Mouse (Mus musculus) spleen, adult 12 weeks (tissue): ENCODE data around the gene Hsdl2.

Source experiments
- DNase-seq: peaks from one replicate; pipeline ENCODE4 v3.0.0; 2022; ENCODE audit warnings: low spot score

The Hsdl2 gene

DNA sequence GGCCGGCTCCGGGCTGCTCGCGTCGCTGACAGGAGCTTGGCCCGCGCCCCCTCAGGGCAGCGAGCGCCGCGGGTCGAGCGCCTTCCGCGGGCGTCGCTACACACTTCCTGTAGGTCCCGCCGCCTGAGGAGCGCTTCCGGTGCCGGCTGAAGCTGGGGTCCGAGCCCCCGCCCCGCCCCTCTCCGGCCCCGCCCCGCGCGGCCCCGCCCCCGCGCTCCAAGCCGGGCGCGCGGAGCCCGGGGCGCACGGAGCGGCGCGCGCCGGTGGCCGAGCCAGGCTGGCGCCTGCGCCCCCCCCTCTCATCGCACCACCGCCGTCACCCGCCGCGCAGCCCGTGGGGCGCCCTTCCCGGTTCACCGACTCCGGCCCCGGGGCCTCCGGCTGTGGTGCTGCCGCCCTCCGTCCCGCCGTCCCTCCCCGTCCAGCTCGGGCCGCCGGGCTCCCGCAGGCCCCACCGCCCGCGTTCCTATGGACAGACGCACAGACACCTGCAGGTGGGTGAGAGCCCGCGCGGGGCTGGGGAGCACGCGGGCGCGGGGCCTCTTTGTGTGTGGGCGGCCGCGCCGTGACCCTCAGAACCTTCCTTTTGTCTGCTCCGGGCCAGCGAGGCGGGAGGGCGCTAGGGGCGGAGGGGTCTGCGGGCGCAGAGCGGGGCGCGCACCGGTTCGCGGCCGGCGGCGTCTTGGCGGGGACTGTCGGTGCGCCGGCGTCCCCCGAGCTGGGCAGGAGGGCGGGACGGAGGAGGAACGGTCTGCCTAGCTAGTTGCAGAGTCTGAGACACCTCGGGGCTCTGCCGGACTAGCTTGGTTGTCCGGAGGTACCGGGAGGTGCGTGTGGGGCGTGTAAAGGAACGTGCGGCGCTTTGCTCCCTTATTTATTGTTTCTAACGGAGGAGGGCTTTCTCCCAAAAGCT is 44.9 kb downstream of the Hsdl2 start, which contains the start of gene E130308A19Rik:
Gene E130308A19Rik, plus strand, starts transcription at position 214 of the 913 bp plus-strand sequence.
- DNase-seq = peak; percentile 71

DNA sequence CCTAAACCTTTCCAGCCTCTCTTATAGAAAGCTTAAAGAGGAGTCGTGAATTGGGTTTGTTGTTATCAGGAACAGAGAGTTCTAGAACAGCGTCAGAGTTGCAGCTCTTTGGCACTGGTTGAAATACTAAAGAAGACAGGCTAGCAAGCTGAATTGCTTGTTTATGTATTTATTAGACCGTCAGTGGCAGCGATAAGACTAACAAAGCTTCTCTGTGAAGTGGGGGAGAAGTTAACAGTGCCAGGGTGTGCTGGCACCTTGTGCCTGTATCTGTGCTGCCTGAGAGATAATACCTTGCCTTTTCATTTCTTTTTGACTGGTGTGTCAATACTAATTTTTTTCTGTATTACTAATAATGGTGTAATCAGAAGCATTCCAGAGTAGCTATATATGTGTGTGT is 46.9 kb downstream of the Hsdl2 start:
- no peak for DNase-seq

DNA sequence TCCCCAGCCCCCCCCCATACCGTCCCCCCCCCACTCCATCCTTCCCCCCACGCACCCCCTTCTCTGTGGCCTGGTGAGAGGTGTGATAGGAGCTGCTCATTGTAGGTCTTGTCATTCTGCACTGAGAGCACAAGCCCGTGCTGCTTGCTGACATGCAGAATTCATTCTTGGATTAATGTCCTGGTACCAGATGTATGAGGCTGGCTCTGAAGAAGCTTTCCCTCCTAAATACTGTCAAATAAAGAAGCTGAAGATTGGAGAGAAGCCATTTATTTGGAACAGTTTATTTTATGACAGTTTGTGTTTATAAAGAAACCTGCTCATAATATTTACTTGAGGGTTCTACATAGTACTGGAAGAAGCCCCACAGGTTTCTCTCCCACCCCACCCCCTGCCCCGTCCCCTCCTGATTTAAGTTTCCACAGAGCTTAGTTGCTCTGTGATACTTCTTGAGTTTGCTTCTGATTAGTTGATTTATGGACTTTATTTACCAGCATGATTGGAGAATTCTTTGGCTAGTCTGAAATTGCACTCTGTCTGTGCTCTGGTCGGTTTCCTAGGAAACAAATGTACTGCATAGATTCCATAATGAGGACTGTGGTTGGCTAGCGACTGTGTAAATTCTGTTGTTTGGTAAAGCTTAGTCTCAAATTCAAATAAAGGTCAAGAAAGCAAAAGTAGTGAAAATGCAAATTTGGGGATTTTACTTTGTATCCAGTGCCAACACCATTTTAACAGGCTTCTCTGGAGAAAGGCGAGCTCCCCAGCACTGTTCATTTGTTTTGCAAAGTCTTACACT is 47.9 kb downstream of the Hsdl2 start:
- no peak for DNase-seq

DNA sequence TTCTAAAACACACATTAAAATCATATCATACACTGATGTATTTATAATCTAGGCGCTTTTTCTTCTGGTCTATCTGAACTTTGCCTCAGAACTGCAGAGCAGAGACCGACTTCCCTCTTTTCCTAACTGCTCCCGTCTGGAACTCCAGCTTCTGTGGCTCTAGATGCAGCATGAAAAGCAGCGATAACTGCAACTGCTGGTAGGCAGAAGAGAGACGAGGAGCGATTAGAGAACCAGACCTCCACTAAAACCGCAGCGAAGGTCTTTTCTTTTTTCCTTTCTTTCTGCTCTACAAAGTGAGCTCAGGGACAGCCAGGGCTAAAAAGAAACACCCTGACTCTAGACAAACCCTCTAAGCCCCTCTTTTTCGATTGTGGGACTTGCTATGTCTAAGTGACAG is 48.8 kb downstream of the Hsdl2 start:
- DNase-seq = no peak

DNA sequence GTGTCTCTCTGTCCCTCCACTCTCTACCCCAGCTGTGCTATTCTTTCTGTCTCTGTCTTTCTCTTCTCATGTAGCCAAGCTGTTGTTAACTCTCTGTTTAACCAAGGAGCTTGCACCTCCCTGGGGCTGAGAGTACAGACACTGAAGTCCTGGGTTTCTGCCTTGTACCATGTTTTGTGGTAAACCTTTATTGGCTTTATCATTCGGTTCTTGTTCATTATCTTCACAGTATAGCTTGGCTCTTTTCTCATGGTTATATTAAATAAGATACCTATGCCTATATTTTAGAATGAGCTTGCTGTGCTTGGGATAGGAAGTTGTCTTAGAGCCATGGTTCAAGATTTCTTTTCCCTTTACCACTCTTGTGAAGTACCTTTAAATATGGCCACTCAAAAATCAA is 53.2 kb downstream of the Hsdl2 start:
- DNase-seq = no peak

DNA sequence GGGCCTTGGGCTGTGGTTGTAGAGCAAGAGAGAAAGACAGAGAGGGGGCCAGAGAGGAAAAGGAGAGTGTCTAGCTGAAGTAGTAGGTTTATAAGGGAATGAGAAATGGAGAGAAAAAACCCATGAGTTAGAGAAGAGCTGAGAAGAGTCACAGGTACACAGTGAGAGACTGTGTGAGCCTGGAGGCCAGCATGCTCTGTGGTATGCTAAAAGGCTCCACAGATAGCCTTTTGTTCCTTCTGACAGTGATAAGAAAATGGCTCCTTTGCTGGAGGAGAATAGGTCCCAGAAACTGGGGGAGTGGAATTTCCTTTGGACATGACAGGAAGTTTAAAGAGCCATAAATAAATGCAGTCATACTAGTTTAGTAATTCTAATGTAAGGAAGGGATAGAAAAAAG is 57.8 kb downstream of the Hsdl2 start:
- no peak for DNase-seq

DNA sequence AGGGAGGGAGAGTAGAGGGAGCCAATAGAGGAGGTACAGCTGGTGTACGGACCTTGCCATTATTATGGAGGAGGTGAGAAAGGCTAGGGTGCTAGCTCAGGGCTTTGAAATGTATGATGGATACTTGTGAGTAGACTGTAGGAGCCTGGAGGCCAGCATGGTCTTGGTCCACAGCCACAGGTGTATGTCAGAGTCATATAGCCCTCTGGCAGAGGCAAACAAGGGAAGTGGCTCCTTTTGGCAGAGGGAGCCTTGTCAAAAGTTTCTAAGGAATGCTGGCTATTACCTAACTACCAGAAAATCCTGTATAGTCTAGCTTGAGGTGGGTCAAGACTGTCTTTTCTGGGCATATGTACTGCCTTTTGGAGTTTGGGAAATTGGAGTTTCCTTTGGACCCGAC is 59.4 kb downstream of the Hsdl2 start:
- DNase-seq = no peak

DNA sequence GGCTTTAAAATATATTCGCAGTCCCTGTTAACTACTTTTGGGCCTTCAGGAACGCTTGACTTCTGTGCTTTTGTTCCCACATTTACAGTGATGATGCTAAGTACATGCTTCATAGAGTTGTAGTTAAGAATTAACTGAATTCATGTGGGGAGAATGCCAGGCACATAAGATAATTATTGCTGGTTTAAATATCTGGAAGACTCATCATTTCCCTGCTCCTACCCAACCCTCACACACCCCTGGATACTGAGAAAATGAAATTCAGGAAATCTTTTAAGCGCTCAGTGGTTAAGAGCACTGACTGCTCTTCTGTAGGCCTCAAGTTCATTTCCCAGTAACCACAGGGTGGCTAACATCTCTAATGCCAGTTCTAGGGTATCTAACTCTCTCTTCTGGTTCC is 60.7 kb downstream of the Hsdl2 start:
- DNase-seq = no peak

DNA sequence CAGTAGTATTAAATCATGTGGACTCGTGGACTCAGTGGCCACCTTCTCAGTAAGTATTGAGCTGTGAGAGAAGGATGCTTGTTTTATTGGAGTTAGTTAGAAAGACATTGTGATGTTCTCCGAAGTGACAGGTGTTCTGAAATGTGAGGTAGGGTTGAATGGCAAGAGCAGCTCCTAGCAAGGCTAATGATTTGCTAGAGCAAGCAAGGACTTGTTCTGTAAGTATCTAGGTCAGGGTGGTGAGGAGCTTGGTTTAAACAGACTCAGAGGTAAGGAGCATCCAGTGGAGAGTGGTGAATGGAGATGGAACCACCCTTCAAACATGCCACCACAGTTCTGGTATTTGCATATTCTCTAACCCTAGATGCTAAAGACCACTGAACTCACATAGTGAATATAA is 61.3 kb downstream of the Hsdl2 start:
- DNase-seq = no peak

DNA sequence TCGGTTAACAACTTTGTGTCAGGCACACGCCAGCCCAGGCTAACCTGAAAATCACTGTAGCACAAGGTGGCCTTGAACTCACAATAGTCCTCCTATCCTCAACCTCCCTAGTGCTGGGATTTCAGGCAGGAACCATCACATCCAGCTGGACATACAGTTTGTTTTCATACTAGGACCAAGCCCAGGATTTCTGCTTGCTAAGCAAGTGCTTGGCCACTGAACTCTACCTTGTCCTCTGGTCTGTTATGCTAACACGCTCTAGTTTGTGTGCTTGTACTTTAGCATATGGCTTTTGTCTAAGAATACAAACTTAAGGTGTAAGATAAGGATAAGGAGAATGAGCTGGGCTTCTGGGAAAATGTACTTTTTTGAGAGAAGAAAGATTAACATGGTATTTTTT is 63.1 kb downstream of the Hsdl2 start:
- DNase-seq = no peak

DNA sequence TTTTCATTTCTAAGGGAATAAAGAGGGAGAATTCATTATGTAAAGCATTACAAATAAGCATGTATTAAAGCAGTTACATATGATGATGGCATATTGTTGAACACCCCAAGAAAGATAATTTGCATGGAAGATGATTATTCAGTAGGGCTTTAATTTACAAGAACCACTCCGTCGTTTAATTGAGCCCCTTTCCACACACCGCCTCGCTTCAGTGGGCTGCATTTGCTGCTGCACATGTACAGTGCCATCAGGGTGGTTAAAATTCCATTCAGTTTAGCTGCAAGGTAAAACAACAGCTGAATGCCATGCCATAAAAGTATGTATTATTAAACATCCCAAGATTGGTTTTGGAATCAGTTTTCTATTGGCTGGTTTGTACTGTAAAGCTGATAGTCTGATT is 63.6 kb downstream of the Hsdl2 start:
- DNase-seq = no peak

DNA sequence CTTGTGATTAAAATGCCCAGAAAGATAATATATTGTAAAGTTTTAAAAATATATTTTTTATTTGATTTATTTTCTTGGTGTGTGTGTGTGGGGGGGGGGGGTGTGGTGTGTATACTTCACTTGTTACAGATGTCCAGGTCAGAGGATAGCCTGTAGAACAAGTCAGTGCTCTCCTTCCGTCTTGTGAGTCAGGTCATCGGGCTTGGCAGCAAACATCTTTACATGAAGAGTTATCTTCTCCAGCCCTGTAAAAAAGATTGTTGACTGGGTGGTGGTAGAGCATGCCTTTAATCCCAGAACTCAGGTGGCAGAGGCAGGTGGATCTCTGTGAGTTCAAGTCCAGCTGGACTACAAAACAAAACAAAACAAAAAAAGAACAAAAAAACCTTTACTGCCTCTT is 64.2 kb downstream of the Hsdl2 start:
- DNase-seq = no peak

DNA sequence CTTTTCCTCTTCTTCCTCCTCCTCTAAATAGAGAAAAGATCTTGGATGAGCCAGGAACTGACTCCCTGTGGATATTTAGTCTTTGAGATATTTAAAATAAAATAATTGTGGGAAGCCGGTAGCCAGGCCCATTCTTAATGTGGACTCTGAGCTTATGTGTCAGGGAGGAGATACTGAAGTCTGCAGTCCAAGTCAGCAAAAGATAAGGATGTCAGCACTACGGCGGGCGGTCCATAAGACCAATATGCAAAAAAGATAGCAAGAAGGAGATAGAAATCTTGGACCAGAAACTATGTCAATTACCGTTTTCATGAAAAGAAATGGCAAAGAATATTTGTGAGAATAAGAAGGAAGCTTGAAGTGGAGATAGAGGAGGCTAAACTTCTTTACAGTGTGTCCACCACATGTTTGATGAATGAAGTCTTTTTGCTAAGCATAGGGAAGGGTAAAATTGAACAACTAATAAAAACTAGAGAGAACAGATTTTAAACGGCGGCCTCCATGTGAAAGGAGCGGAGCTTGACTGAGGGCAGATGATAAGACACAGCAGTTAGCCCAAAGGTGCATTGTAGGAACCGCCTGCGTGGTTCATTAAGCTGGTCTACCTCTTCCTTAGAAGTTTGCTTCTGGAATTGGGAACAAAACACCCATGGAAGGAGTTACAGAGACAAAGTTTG is 64.8 kb downstream of the Hsdl2 start:
- no peak for DNase-seq

DNA sequence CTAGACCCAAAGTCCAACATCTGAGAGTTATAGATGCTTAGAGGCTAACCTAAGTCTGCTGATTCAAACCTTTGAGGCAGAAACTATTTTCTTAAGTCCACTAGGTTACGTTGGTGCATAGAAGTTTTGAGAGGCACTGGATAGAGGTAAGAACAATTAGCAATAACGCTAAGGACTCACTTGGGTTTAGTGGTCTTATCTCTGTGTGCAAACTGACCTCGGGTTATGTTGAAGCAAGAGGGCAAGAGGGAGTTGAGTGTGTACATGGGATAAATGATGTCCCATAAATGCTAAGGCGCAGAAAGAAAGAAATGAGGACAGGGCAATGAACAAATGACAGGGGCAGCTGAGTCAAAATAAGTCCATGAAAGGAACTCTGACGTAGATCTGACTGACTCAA is 67.8 kb downstream of the Hsdl2 start:
- DNase-seq = no peak

DNA sequence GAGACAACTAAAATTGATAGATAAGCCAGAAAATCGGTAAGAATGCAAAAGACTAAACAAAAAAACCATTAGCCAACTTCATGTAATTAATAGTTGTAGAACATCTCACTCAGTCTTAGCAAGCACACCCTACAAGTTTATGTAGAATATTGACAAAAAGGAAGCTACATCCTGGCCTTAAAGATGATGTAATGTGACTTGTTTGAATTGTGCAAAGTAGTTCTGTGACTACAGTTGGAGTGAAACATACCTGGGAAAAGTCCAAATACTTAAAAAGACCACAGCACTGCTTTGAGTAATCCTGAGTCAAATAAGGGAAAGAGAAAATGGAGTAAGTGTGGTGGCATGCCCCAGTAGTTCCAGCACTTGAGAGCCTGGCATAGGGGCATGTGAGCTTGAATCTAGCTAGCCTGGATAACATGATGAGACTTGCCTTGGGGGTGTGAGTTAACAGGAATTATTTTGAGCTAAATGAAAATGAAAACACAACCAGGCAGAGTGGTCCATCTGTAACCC is 70.9 kb downstream of the Hsdl2 start:
- no peak for DNase-seq

DNA sequence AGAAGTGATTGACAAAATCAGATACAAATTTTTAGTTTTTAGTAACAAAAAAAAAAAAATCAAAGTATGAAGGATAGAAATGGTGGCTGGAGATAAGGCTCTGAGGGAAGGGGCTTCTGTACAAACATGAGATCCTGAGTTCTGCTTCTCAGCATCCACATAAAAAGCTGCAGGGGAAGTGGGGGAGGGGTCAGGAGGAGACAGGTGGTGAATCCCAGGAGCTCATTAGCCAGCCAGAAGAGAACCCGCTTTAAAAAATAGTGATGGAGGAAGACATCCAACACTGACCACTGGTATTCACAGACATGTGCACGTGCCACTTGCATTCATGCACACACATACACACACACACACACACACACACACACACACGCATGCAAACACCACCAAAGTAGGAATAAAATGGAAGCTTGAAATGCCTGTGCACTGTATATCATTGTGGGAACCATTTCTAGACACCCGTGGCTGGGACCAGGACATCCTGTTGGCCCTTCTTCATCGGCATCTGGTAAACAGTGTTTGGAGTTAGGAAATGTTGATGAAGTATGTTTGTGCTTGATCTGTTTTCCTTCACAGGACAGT is 74.8 kb downstream of the Hsdl2 start:
- DNase-seq = no peak

DNA sequence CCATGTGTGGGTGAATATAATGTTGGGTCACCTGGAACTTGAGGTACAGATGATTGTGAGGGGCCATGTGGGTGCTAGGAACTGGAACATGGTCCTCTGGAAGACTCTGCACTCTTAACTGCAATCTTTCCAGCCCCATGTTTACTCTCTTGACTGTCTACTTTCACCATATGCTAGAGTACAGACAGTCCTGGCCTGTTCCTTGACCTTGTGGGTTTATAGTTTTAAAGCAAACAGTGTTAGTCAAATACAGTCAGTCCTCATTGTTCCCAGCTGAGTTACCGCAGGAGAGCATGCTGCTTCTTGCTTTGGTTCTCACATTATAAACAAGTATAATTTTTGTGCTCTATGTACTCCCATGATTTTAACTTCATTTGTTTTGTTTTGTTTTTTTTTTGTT is 80.8 kb downstream of the Hsdl2 start:
- no peak for DNase-seq

DNA sequence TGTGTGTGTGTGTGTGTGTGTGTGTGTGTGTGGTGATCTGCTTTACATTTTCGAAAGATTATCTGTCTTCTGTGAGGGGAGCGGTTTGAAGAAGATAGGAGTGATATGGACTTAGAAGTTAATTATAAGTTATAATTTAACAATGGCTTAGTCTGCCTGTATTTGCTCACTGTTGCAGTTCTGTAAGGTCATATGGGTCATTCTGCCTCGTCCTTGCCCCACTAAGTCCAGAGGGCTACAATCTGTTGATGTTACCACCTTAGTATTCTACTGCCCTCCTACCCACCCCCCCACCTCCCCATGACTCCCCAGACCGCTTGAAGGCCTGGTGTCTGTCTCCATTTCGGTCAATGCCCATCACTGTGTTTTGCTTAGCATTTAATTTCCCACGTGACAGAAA is 82.1 kb downstream of the Hsdl2 start:
- no peak for DNase-seq

DNA sequence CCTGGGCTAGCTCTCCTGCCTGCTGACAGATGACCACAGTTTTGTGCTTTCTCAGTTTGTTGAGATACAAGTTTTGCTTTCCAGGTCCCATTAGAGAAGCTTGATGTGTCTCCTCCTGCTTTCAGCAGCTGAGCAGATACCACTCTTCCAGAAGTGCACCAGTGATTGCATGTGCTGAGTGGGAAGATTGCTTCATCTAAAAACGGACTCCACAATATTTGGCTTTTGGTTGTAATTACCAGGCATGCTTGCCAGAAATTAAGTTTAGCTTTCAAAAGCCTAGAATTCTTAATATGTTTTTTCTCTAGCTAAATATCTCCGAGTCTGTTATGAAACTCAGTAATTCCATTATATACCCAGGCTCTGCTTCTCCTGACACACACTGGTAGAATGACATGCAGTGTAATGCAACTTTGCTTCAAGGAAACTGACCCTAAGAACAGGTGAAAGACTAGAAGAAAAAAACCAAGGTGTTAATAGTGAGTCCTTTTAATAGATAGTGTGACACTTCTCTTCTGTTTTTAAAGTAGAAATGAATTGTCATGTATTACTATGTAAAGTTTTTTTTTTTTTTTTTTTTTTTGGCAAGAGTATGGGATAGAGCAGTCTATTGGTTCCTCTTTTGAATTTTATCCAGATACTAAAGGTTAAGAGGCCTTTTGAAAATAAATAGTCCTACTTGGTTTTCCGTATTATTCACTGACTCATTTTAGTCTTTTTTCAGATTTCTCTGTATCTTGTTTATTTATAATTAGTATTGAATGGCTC is 85.4 kb downstream of the Hsdl2 start:
- no peak for DNase-seq

DNA sequence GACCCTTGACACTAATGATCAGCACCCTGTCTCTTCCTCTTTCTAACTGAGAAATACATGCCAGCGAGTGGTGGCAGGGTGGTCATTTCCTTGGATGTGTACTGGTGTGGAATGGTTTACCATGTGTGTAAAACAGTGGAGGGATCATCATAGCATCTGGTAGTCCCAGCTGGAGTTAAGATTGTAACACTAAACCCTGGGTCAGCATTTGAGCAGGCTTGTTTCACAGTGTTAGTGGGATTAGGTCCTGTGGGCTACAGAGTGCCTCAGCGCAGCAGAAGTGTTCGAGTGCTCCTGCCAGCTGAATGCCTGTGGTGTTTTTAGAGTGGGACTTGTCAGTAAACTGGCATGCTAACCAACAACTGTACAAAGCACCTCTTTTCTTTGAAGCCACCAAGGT is 86.7 kb downstream of the Hsdl2 start:
- no peak for DNase-seq
